Mouse (Mus musculus): ENCODE measurements around the gene Glipr2.
A peak's percentile ranks its signal among the peaks of the same experiment; 100 is the strongest.

The Glipr2 gene

DNA sequence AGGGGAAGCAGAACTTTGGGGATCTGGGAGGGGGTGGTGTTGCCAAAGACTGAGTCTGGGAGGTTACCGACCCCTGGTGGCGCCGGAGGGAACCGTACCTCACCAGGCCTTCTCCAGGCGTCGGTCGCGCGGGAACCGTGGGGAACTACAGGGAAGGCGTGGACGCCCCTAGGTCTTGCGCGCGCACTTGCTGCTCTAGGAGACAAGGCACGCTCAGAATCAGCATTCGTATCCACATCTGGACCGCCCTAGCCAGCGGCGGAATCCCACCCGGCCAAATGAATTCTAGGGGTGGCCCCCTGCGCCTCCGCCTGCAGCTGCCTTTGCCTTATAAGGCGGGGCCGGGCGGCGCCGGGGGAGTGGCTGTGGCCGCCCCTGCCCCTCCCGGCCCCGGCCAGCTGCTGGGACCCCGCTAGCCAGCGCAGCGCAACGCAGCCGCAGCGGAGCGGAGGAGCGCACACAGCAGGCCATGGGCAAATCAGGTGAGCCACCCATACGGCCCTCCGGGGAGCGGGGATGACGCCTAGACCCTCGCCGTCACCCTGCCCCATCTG is at the start of gene Glipr2:
Gene Glipr2 (plus strand): TSS at position 110 of the 554 bp plus-strand sequence.
- peak; percentile 89 for DNase-seq (ENCODE audit: low read depth, low spot score)

DNA sequence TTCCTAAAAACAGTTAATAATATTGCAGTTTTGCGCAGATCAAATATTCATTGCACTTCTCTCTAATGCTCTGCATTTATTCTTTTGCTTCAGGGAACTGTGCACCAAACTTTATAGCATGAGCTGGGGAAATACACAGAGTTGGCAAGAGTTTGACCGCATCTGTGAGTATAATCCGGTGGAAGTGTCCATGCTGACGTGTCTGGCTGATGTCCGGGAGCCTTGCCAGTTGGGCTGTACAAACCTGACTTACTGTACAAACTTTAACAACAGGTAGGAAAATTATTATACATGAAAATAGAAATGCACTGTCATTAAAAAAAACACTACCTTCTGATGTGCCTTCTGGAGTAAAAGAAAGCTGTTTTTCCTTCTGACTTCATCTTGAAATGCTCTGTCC is 39.0 kb upstream of the Glipr2 start:
- no peak for DNase-seq (ENCODE audit: low read depth, low spot score)

DNA sequence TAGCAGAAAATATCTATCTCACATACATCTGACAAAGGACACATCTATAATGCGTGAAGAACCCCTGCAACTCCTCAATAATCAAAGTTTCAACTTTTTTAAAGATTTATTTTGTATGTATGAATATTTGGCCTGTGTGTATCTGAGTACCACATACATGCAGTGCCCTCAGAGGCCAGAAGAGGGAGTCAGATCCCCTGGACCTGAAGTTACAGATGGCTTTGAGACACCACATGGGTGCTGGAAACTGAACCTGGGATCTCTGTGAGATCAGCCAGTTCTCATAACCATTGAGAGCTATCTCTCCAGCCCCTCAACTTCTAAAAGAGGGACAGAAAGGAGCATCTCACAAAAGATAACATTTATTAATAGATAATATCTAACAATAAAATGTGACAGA is 36.6 kb upstream of the Glipr2 start:
- peak; percentile 32 for DNase-seq (ENCODE audit: low read depth, low spot score)

DNA sequence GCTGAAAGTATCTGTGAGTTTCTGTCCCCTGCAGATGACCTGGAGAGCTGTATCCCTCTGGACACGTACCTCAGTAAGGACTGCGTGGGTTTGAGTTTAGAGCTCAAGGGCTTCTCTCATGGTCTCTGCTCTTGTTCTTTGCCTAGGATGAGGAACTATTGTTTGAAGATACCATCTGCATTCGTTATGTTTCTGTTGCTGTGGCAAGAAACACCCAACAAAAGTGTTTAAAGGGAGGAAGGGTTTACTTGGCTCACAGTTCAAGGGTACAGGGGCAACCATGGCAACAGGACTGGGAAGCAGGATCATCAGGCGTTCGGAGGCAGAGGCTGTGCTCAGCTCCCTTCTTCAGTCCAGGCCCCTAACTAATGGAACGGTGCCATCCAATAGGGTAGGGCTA is 32.1 kb upstream of the Glipr2 start:
- no peak for DNase-seq (ENCODE audit: low read depth, low spot score)

DNA sequence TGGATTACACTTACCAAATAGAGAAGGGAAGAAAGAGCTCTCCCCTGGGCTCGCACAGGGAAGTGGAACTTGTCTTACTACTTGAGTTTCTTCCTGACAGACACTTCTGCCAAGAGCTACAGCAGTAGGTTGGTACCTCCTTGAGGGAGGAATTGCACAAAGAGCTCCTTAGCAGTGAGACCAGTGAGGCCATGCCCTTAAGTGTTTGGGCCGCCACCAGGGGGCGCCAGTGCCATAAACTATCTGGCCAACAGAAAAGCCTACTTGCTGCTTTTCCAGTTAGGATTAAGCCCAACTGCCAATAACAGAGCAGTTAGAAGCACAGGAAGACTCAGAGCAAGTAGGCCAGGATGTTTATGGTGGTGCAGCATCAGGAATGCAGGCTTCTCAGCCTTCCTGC is 31.4 kb upstream of the Glipr2 start:
- DNase-seq (ENCODE audit: low read depth, low spot score): peak; percentile 71

DNA sequence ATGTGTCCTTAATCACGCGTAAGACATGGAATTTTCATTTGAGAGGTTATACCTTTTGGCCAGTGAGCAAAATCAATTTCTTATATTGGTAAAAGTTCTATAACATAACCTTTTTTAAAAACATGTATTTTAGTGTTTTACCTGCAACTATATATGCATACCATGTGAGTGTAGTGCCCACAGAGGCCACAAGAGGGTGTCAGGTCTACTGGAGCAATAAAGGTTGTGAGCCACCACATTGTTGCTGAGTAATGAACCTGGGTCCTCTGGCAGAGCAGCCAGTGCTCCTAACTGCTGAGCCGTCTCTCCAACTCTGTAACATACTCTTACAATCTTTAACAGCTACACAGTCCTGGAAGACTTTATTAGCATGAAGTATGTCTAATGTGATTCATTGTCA is 29.4 kb upstream of the Glipr2 start:
- peak; percentile 44 for DNase-seq (ENCODE audit: low read depth, low spot score)

DNA sequence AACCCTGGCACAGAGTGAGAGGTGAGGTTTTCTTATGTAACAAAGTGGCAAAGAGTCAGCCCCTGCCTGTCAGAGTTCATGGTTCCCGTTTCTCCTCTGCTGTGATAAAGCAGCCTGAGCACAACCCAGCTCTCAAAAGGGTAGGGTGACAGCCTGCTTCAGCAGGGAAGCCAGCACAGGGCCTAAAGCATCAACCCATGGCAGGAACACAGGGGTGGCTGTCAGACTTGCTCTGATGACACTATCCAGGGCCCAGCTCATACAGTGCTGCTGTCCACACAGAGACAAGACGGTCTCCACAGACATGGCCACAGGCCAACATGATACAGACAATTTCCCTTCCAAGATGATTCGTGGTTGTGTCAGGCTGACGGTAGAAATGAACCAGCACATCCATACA is 25.3 kb upstream of the Glipr2 start:
- no peak for DNase-seq (ENCODE audit: low read depth, low spot score)

DNA sequence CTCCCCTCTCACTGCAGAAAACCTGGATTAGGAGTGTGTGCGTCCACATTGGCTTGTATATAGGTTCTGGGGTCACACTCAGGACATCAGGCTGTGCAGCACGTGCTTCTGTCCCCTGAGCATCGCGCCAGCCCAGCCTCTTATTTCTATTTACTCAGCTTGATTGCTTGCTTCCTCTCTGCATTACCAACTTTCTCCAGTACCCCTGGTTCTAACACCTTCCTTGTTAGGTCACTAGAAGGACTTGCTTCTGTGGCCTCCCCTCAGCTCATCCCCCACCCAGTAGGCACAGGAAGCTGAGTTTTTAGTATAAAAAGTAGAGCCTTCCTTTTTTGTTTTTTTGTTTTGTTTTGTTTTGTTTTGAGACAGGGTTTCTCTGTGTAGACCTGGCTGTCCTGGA is 21.0 kb upstream of the Glipr2 start:
- DNase-seq (ENCODE audit: low read depth, low spot score): no peak

DNA sequence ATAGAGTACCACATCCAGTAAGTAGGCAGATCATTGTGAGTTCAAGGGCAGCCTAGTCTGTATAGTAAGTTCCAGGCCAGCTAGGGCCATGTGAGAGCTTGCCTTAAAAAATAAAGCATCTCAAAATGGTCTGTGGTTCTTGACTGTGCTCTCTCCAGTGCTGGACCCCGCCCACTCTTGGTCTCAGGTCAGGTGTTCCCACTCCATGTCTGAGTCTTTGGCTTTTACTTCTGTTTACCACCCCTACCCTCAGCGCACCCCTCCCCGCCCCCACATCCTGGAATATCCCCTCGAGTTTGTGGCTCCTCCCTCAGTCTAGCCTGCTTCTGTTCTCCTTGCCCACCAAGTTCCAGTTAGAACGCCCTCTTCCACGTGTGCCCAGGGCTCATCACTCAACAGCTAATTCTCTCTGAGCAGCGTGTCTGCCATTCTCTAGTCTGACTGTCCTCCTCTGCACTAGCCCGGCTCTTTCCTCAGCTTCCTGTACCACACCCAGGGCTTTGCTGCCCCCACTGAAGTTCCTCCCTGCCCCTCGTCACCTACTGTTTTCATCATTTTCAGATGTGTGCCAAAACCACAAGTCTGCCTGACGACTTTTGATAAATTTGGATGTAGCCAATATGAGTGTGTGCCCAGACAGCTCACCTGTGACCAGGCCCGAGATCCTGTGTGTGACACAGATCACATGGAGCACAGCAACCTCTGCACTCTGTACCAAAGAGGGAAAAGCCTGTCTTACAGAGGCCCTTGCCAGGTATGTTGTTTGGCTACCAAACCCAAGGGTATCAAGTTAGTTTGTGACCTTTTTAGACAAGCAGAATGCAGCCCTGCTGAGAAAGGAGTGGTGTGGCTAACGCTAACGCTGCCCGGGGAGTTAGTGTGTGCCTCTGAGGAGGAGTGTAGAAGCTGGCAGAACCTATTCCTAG is 20.2 kb upstream of the Glipr2 start:
- no peak for DNase-seq (ENCODE audit: low read depth, low spot score)

DNA sequence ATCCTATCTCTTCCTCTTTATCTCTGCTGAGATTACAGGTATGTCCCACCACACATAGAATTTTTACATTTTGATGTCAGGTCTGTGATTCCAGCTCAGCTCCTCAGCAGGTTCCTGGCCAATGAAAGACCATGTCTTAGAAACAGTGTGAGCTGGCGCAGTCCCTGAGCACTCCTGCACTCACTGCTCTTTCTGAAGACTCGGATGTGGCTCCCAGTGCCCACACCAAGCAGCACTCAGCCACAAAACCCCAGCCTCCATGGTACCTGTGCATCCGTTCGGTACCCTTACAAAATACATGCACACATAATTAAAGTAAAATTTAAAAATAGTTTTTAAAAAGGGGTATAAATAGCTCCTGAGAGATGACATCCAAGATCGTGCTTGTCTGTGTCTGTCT is 15.9 kb upstream of the Glipr2 start:
- no peak for DNase-seq (ENCODE audit: low read depth, low spot score)

DNA sequence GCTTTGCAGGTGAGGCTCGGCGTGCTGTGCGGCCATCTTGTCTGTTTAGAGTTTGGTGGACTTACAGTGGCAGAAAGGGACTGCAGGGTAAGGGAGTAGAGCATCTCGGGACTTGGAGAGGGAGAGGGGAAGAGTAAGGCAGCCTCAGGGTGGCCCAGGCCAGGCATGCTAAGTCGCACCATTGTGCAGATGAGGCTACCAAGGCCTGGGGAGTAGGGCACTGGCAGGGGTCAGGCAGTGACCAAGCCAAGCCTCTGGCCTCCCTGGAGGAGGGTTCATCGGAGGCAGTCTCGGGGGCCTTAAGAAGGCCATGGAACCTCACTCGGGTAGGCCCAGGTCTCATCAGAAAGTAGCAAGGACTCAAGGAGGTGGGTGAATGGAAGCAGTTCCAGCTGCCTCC is 14.8 kb upstream of the Glipr2 start:
- no peak for DNase-seq (ENCODE audit: low read depth, low spot score)

DNA sequence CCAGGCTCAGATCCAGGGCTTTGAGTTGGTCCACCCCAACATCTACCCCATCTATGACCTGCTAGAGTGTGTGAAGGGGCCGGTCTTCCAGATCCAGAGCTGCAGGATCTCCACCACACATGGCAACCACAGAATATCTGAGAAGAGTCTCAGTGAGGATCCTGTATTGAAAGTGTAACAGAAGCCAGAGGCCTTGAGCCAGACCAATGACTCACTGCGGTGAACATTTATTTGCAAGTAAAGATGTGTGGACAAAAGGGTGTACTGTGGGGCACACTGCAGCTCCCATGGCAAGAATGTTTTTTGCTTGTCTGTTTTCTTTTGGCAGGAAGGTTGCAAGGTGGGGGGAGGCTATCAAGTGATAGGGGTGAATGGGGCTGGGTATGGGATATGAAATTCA is 9.6 kb upstream of the Glipr2 start:
- no peak for DNase-seq (ENCODE audit: low read depth, low spot score)

DNA sequence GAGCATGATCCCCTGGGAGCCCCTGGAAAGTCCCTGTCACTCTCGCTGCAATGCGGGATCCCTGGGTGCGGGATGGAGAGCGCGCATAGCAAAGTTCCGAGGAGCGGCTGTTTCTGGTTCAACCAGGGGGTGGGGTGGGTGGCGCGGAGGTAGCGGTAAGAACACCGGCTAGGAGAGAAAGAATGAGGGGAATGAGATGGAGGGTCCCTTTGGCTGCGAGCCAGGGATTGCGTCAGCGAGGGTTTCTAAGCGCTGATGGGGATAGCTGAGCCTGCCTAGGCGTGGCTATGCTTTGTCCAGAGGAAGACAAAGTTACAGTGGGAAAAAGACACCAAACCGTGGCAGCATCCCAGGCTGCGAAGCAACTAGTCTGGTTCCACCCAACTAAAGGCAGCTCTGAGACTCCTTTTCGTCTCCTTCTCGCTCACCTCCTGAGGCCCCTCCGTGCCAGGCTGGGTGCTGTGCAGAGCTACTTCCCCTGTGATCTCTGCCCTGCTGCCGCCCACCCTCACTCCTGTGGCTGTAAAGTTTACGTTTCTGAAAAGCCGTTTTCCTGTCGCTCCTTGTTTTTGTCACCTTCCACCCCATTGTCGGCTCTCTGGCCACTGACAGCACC is 753 bp downstream of the Glipr2 start:
- DNase-seq (ENCODE audit: low read depth, low spot score): peak; percentile 61

DNA sequence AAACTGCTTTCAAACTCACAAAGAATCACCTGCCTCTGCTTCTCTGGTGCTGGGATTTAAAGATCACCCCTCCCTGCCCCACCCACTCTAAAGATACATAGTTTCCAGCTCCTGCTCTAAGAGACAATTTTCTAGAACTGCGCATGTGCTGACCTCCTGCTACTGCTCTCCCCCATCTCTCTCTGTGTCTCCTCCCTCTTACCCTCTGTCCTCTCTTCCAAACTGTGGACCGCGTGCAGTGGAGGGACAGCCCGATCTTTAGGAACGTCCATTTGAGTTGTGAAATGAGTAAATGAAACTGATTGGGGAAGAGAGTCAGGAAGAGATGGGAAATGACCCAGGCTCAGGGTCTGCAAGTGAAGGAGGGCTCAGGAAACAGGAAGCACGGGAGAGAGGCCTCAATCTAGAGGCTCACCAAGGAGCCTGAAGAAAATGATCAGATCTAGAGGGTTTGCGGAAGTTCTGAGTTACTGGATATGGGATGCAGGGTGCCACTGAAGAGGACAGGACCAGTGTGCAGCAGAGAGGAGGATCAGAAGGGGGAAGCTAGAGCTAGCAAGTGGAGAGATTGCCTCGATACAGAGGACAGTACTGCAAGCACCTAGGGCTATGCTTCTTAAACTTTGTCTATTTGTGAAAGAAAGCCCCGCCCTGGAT is 2.5 kb downstream of the Glipr2 start:
- DNase-seq (ENCODE audit: low read depth, low spot score): peak; percentile 60

DNA sequence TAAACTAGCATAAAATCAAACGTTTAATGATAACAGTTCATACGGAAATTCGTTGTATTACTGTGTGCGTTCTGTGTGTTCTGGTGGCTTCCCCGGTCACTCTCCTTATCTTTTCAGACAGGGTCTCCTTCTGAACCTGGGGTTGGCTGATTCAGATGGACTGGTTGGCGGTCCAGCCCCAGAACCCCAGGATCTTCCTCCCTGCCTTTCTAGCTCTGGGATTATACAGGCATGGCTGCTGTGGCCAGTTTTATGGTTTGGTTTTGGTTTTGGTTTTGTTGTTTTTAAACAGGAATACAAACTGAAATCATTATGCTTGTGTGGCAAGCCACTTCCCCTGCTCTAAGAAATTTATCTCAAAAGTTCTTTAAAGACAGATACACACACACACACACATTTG is 3.0 kb downstream of the Glipr2 start:
- DNase-seq (ENCODE audit: low read depth, low spot score): no peak

DNA sequence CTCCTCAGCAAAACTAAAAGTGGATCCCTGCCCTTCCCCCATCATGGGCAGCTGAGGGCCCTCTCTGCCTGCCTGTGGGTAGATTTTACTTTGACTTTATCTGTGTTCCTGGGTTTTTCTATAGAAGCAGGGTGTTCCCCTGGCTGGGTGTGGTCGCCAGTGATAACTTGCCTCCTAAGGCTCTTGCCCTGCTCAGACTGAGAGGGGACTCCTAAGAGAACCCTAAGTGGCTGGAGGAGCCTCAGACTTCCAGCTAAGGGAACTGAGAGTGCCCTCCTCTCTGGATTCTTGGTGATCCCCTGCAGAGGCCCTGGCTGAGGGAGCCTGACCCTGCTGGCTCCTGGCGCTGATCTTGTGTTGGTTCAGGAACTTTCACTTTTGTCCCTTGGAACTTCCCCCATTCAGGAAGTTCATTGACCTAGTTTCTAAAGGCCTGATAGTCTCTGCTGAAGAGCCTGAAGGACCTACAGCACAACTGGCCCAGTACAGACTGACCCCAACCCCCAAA is 7.2 kb downstream of the Glipr2 start:
- no peak for DNase-seq (ENCODE audit: low read depth, low spot score)

DNA sequence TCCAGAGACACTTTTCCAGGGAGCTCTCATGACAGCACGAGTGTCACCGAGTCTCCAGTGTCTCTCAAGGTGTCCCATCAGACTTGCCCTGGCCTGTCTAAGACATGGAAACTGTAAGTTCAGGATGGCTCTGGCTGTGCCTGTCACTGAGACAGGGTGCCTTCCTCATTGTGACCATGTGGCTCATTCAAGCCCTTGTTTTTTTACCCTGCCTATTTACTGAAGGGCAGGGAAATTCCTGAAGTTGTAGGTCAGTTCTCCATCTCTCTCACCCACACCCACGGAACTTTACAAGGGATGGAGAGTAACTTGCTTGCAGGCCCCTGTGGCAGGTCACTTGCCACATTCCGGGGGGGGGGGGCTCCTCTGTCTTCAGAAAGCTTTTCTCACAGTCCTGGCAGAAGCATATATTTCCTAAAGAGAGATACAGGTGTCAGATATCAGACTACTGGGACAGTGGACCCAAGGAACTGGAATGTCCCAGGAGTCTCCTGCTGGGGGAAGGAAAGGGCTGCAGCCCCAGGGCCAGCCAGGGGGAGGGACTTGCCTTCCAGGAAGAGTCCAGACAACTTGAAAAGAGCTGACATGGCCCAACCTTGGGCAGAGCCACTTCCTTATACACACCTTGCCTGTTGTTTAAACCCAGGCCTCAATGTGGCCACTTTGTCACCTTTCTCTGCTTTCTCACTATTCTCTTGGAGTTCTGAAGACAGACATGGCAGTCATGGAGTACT is 7.9 kb downstream of the Glipr2 start:
- DNase-seq (ENCODE audit: low read depth, low spot score): no peak

DNA sequence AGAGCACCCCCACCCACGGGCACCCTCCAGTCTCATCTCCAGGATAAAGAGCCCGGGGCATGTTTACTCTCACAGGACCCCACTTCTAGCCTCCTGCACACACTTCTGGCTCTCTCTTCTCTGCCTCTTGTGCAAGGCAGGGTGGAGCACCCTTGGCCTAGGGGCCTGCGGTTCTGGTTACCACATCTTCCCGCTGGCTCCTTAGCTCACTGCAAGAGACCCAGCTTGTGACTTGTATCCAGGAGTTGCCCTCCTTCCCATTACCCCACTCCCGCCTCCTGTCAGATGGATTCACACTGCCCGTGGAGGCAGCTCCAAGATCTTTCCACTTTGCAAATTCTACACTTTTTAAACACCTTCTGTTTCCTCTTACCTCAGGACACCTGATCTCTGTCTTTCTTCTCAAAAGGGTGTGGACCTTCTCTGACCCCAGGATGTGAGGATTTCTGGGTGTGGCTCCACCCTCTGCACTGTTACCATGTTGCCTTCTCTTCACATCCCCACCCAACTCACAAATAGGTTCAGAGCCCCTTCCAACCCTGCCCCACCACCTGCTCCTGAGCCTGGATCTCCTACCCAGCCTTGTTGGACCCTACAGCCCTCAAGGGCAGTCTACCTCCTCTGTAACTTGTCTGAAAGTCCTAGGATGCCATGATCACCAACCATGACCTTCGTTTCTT is 8.8 kb downstream of the Glipr2 start:
- DNase-seq (ENCODE audit: low read depth, low spot score): no peak

DNA sequence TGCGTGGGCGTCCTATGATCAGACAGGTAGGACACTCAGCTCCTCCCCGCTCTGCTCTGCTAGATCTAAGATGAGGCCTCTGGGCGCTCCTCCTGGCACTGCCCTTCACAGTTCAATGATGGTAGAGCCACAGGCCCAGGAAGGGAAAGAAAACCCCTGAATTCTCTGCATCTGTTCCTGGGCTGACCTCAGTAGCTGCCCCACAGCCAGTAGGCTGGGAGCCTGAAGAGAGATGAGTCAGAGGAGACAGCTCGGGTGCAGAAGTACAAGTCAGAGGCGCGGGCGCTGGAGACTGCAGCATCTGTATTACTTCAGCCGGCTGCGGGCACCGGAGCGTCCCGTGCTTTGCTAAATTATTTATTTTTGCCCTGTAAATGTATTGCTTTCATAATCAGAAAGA is 11.4 kb downstream of the Glipr2 start:
- no peak for DNase-seq (ENCODE audit: low read depth, low spot score)

DNA sequence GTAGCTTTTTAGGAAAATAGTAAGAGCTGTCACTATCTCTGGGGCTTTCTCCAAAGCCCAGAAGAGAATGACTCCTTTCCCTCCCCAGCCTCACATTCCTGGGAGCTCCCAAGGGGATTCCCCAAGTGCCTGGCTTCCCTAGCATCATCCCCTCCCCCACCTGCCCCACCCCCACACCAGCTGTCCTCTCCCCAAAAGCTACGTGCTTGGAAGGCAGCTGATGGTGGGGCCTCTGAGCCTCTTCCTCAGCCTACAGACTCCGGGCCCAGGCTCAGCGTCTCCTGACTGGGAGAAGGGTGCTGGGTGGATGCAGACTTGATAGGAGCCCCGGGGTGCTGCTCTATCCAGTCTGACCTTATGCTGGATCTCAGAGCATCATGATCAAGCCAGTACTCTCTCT is 12.2 kb downstream of the Glipr2 start:
- no peak for DNase-seq (ENCODE audit: low read depth, low spot score)

All from A20 (cell line).